Mouse (Mus musculus): Measurements from ENCODE around the gene Zdhhc21.

The Zdhhc21 gene

DNA sequence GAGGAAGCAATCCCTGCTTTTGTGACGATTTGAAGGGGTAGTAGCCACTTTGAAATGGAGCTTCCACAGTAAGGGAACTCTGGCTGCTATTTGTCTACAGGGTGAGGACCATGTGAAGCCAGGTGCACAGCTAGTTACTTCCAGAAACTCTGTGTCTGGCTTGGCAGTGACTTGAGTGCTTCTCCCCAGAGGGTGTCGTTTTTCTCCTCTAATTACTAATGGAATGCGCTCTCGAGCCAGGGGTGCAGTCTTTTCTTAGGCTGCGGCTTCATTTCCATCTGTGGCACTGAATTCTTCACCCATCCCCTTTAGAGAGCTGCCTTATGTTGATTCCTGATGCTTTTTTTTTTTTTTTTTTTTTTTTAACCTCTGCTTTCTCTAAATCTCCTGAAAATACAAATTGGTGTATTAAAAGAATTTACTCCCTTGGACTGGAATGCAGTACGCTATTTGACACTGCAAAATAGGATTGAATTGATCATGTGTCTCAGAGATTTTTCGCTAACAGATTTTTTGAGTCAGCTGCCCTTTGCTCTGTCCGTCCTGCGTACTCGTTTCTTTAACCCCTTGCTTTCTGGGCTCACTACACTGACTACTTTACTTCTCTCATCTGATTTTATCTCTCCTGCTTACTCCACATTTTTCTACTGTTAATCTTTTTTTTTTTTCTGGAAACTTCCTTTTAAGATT, 97.2 kb downstream of the Zdhhc21 start:
- no peak for DNase-seq

GRCm38 (mm10) chr4:82756295-82756626, 103.5 kb downstream of the Zdhhc21 start:
- no peak for DNase-seq

DNA sequence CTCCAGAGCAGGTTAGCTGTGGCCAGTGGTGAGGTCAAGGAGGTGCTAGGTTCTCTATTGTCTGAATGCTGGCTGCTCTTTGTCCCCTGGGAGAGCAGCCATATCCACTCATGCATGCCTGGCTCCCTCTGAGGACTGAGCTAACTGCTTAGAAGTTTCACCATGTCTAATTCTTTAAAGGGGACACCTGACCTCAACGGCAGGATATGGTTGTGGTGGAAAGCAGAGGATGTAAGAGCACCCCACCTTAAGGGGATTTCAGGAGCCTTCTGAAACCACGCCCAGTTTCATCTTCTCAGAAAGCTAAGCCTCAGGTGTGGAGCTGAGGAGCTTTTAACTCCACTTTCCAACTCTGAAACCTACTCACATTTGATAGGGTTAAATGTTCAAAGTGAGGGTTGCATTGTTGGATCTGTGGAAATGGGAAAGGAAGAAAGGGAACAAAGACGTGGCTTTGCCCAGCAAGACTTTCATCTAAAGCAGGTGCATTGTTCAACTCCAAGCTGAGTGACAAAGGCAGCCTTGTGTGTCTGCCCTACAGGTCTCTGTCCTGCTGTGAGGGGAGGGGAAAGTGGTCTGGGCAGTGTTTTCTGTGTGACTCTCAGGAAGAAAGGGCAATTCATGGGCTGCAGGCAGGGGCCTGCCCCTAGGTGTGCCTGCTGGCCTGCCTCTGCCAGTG, 104.0 kb downstream of the Zdhhc21 start:
- no peak for DNase-seq
